Mouse (Mus musculus) bone marrow macrophage, adult 2 months (primary cell): ENCODE measurements around the gene Tnpo2.

Experiments
- CTCF ChIP-seq: IDR thresholded peaks from 2 replicates; pipeline ENCODE4 v1.5.1; 2012; ENCODE audit warnings: low read depth, mild to moderate bottlenecking, low read length, moderate library complexity
- POLR2A ChIP-seq: IDR thresholded peaks from 2 replicates; pipeline ENCODE4 v1.6.1; 2012; ENCODE audit warnings: mild to moderate bottlenecking, low read depth, low read length, borderline replicate concordance

DNA sequence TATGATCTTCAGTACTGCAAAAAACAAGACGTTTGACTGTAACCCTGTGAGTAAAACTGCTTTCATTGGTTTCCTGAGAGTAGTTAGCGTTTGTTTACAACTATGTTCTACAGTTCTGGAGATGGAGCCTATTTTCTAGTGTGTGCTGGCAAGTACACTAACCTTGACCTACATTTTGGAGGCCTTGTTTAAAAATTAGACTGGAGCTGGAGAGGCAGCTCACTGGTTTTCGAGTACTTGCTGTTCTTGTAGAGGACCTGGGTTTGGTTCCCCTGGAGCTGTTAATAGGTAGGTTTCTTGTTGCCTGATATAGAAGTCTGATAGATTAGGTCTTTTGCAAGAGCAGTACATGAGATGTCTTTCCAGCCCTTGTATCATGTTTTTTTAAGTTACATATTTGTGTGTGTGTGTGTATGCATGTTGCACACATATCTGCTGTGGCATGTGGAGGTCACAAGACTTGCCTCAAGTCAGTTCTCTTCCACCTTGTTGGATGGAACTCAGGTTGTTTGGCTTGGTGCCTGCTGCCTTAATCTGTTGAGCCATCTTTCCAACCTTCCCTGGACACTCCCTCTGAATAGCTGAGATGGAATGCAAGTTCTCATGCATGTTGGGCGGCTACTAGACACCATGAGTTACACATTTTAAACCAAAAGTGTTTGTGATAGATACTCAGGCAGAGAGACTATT, 3.9 kb upstream of the Tnpo2 start:
- TF ChIP-seq CTCF (no peak), POLR2A (no peak)
